Comparison of ENCODE assay signal across 8 mouse cellular contexts in genomic region chr1:36252791-36253190, GRCm38 (mm10). TPM values are rescaled to one million over a fixed set of nuclear protein-coding genes. Genes with fewer than 3 reads are reported as not detected.
A peak's percentile ranks its signal among the peaks of the same experiment; 100 is the strongest.
DNase-seq lines count a peak whose midpoint lies in the region; ATAC-seq lines count a peak whose summit lies in the region.

No protein-coding gene starts in this region.

- peaks cover 16% of the 10 kb centered on the region for H3K4me1 ChIP-seq in forebrain, embryonic 12.5 days
- peaks cover 7% of the 10 kb centered on the region for H3K4me1 ChIP-seq in hindbrain, embryonic 12.5 days
- H3K4me1 ChIP-seq in lung, embryonic 16.5 days (replicated peaks; ENCODE audit: control insufficient read depth, insufficient read depth, low read length): no peaks in the 10 kb centered on the region; the same call in 1 of the 2 replicates

- H3K9ac ChIP-seq in forebrain, embryonic 12.5 days: no peak overlapping the region
- no peak overlapping the region for H3K9ac ChIP-seq in hindbrain, embryonic 12.5 days
- no peak overlapping the region for H3K9ac ChIP-seq in lung, embryonic 16.5 days (ENCODE audit: low read length)

- peak; percentile 55; the same call in 1 of the 2 replicates for ATAC-seq in forebrain, embryonic 12.5 days (ENCODE audit: low FRiP score)
- peak; percentile 53; the same call in 1 of the 2 replicates for ATAC-seq in hindbrain, embryonic 12.5 days (ENCODE audit: low FRiP score)
- peak; percentile 68 for ATAC-seq in lung, embryonic 16.5 days (ENCODE audit: low read depth)

- WGBS in forebrain, embryonic 12.5 days: 9% methylated on average over 6 of the region's 6 CpGs
- WGBS in hindbrain, embryonic 12.5 days: 9% methylated on average over 6 of the region's 6 CpGs
- 4% methylated on average over 6 of the region's 6 CpGs for WGBS in lung, embryonic 16.5 days

- DNase-seq in Muller cell, postnatal 12 days (ENCODE audit: inconsistent ontology term): peak; percentile 60
- peak; percentile 87 for DNase-seq in c-Kit-positive CD71-negative TER-119-negative erythroid progenitor cells, embryonic 14.5 days (ENCODE audit: low read depth)
- DNase-seq in layer of hippocampus, adult 9-10 months (ENCODE audit: low spot score): peak; percentile 38
- DNase-seq in right cerebral cortex, adult 2 months (ENCODE audit: low spot score in 2 of 2): peak; percentile 78 to 84
- peak; percentile 46 to 65 for DNase-seq in urinary bladder, postnatal 36 days (ENCODE audit: low spot score in 2 of 2)

- H3K27ac ChIP-seq in forebrain, embryonic 12.5 days: no peak overlapping the region
- no peak overlapping the region for H3K27ac ChIP-seq in hindbrain, embryonic 12.5 days
- no peak overlapping the region for H3K27ac ChIP-seq in lung, embryonic 16.5 days (ENCODE audit: low read length)

- no peaks in the 10 kb centered on the region for H3K36me3 ChIP-seq in forebrain, embryonic 12.5 days (replicated peaks)
- H3K36me3 ChIP-seq in hindbrain, embryonic 12.5 days: no peaks in the 10 kb centered on the region
- H3K36me3 ChIP-seq in lung, embryonic 16.5 days (ENCODE audit: control insufficient read depth, insufficient read depth, low read length): 0 out of 2 replicates have a peak, but pooled peaks cover 2% of the 10 kb centered on the region

- H3K9me3 ChIP-seq in forebrain, embryonic 12.5 days: 0 out of 2 replicates have a peak, but pooled peaks cover 5% of the 10 kb centered on the region
- H3K9me3 ChIP-seq in hindbrain, embryonic 12.5 days (replicated peaks): 0 out of 2 replicates have a peak, but pooled peaks cover 6% of the 10 kb centered on the region
- H3K9me3 ChIP-seq in lung, embryonic 16.5 days (ENCODE audit: control insufficient read depth, low read length): peaks cover 5% of the 10 kb centered on the region

- no peak overlapping the region for H3K4me2 ChIP-seq in forebrain, embryonic 12.5 days
- H3K4me2 ChIP-seq in hindbrain, embryonic 12.5 days (replicated peaks): no peak overlapping the region
- H3K4me2 ChIP-seq in lung, embryonic 16.5 days (ENCODE audit: low read depth, low read length): no peak overlapping the region

- peaks cover 37% of the 10 kb centered on the region for H3K27me3 ChIP-seq in forebrain, embryonic 12.5 days
- peaks cover 23% of the 10 kb centered on the region; the same call in 1 of the 2 replicates for H3K27me3 ChIP-seq in hindbrain, embryonic 12.5 days
- peaks cover 3% of the 10 kb centered on the region for H3K27me3 ChIP-seq in lung, embryonic 16.5 days (ENCODE audit: control insufficient read depth, insufficient read depth, low read depth, low read length)

- no peak overlapping the region for H3K4me3 ChIP-seq in forebrain, embryonic 12.5 days (replicated peaks)
- no peak overlapping the region for H3K4me3 ChIP-seq in hindbrain, embryonic 12.5 days
- no peak overlapping the region for H3K4me3 ChIP-seq in lung, embryonic 16.5 days (ENCODE audit: low read length)

RNA-seq across cellular contexts. Expression of gene Uggt1, which starts 8.3 kb away (rescaled TPM):
- polyA plus RNA-seq in forebrain, embryonic 12.5 days (2016; fragmentation: Nextera tagmentation; extraction: Ambion mirVana): 59.8 and 65.3 TPM in 2 replicates
- 60.2 and 61.0 TPM in 2 replicates for polyA plus RNA-seq in hindbrain, embryonic 12.5 days (2016; fragmentation: Nextera tagmentation; extraction: Ambion mirVana)
- 51.8 and 56.1 TPM in 2 replicates for polyA plus RNA-seq in lung, embryonic 16.5 days (2015; fragmentation: Nextera tagmentation; extraction: Ambion mirVana)

RNA-seq across cellular contexts. Expression of gene Neurl3, which starts 21.7 kb away (rescaled TPM):
- 0.34 and 0.45 TPM in 2 replicates for polyA plus RNA-seq in forebrain, embryonic 12.5 days (2016; fragmentation: Nextera tagmentation; extraction: Ambion mirVana)
- polyA plus RNA-seq in hindbrain, embryonic 12.5 days (2016; fragmentation: Nextera tagmentation; extraction: Ambion mirVana): 0.52 and 0.77 TPM in 2 replicates
- polyA plus RNA-seq in lung, embryonic 16.5 days (2015; fragmentation: Nextera tagmentation; extraction: Ambion mirVana): 7.5 and 7.7 TPM in 2 replicates

RNA-seq across cellular contexts. Expression of gene Arid5a, which starts 54.7 kb away (rescaled TPM):
- polyA plus RNA-seq in forebrain, embryonic 12.5 days (2016; fragmentation: Nextera tagmentation; extraction: Ambion mirVana): 2.0 and 2.1 TPM in 2 replicates
- 3.6 and 3.8 TPM in 2 replicates for polyA plus RNA-seq in hindbrain, embryonic 12.5 days (2016; fragmentation: Nextera tagmentation; extraction: Ambion mirVana)
- 9.1 and 10.9 TPM in 2 replicates for polyA plus RNA-seq in lung, embryonic 16.5 days (2015; fragmentation: Nextera tagmentation; extraction: Ambion mirVana)
